Mouse (Mus musculus) testis, adult 2 months (tissue): ENCODE results near the gene Vegfb.

Experiments used
- CTCF ChIP-seq: fragments of 200-500 bp; IDR thresholded peaks from 2 replicates; pipeline ENCODE4 v1.5.1; 2012; ENCODE audit warnings: low read depth, mild to moderate bottlenecking, inconsistent platforms, low read length, moderate library complexity; ENCODE audit not compliant: control insufficient read depth, insufficient read depth, insufficient replicate concordance
- POLR2A ChIP-seq: fragments of 200-500 bp; IDR thresholded peaks from 2 replicates; pipeline ENCODE4 v1.6.1; 2012; ENCODE audit warnings: low read depth, mild to moderate bottlenecking, inconsistent platforms, low read length, moderate library complexity; ENCODE audit not compliant: control insufficient read depth

GRCm38 (mm10) chr19:6980381-6981093 lies 6.9 kb downstream of the Vegfb start, which contains the start of gene Fkbp2:
- TF ChIP-seq POLR2A, result peak; percentile 91
- no peak for TF ChIP-seq CTCF
